Mouse (Mus musculus) C2C12 (cell line): ENCODE measurements around the gene Elmo2.

Experiments used
- CEBPB ChIP-seq: IDR thresholded peaks from one replicate; pipeline ENCODE4 v1.6.1; 2011; ENCODE audit warnings: low read depth, mild to moderate bottlenecking, control low read depth, moderate library complexity
- CTCF ChIP-seq: IDR thresholded peaks from one replicate; pipeline ENCODE4 v1.5.1; 2011; ENCODE audit not compliant: control insufficient read depth, insufficient read depth, insufficient read length
- FOSL1 ChIP-seq: IDR thresholded peaks from one replicate; pipeline ENCODE4 v1.8.0; 2011; ENCODE audit warnings: mild to moderate bottlenecking, low read length; ENCODE audit not compliant: poor library complexity, insufficient read depth, severe bottlenecking
- MAX ChIP-seq: IDR thresholded peaks from one replicate; pipeline ENCODE4 v1.6.1; 2011; ENCODE audit warnings: mild to moderate bottlenecking, control low read depth
- MYOG ChIP-seq: IDR thresholded peaks from one replicate; pipeline ENCODE4 v1.6.1; 2011; ENCODE audit not compliant: control insufficient read depth, insufficient read length; ENCODE audit errors: extremely low read depth
- USF1 ChIP-seq: IDR thresholded peaks from one replicate; pipeline ENCODE4 v1.6.1; 2011; ENCODE audit warnings: low read depth, mild to moderate bottlenecking, control low read depth, moderate library complexity

- TF ChIP-seq USF1 (no peak), CTCF (no peak), CEBPB (no peak), MAX (no peak), MYOG (no peak), FOSL1 (no peak)
Observed at GRCm38 (mm10) chr2:165317621-165318263, 8.5 kb downstream of the Elmo2 start.
